Mouse (Mus musculus) erythroblast, embryonic 14.5 days (primary cell): ENCODE results near the gene Sprr2a1.
"Not testable (repeated sequence)": the region's sequence is repeated elsewhere in the genome, so short reads cannot be mapped to it uniquely, and the experiment has no call there.

Source experiments
- GATA1 ChIP-seq: IDR thresholded peaks from 2 replicates; pipeline ENCODE4 v1.6.1; 2012; ENCODE audit warnings: low read length, inconsistent platforms, mixed read lengths
- TAL1 ChIP-seq: IDR thresholded peaks from 3 replicates; pipeline ENCODE4 v1.6.1; 2012; ENCODE audit warnings: low read length, inconsistent platforms, mixed read lengths

DNA sequence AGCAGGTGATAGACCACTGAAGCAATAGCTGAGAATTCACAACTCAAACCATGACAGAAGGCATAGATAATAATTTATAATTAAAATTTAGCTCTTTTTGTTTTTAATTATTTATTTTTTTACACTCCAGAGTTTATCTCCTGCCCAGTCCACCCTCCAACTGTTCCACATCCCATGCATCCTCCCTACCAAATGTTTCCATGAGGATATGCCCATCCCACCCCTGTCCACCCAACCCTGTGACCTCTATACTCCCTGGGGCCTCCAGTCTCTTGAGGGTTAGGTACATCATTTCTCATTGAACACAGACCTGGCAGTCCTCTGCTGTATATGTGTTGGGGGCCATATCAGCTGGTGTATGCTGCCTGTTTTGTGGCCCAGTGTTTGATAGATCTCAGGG, 42.9 kb downstream of the Sprr2a1 start:
- TF ChIP-seq GATA1, TAL1: not testable (repeated sequence)
